Mouse (Mus musculus) adrenal gland, postnatal 10 days (tissue): ENCODE measurements around the gene Ppp2r1a. TPM values are rescaled to one million over a fixed set of nuclear protein-coding genes. Genes with fewer than 3 reads are reported as not detected.
A peak's percentile ranks its signal among the peaks of the same experiment; 100 is the strongest.

Experiments used
- DNase-seq: peaks from one replicate; pipeline ENCODE4 v3.0.0; 2021; ENCODE audit warnings: mixed read lengths
- long read RNA-seq, 2 experiments: library from polyadenylated mRNA; stranded (forward); transcript quantifications; one replicate each; pipeline ENCODE4 v2.0.0; 2021
- total RNA-seq, 2 experiments: library from RNA; stranded (reverse); gene quantifications; 2 replicates each; pipeline ENCODE4 v1.2.3; 2021

Ppp2r1a gene
- 100 to 1,000 TPM; 260 to 272 TPM for total RNA-seq
- long read RNA-seq, experiment 1, transcript Ppp2r1a-201 (15 exons, 2,410 nt): major isoform, 217 of 470 reads
- long read RNA-seq, experiment 1, partial matches to known transcripts: 242 of 470 reads
- long read RNA-seq, experiment 1, other reads (novel, unspliced or antisense): 11 of 470 reads
- long read RNA-seq, experiment 2, transcript Ppp2r1a-201 (15 exons, 2,410 nt): major isoform, 149 of 223 reads
- long read RNA-seq, experiment 2, partial matches to known transcripts: 64 of 223 reads
- long read RNA-seq, experiment 2, other reads (novel, unspliced or antisense): 10 of 223 reads

GRCm38 (mm10) chr17:20944985-20945891 is at the start of gene Ppp2r1a:
Gene Ppp2r1a, plus strand, starts transcription at chr17:20945311.
- DNase-seq: peak; percentile 97

- no peak for DNase-seq
Measured at GRCm38 (mm10) chr17:20904991-20905390, 40.1 kb upstream of the Ppp2r1a start, which contains the start of gene Vmn1r231. Gene Vmn1r231, minus strand, starts transcription at chr17:20905091.

- DNase-seq: no peak
Measured at GRCm38 (mm10) chr17:20919614-20920013, 25.5 kb upstream of the Ppp2r1a start, which contains the start of gene Vmn1r232. Gene Vmn1r232, minus strand, starts transcription at chr17:20919714.

GRCm38 (mm10) chr17:20944226-20944625 is 885 bp upstream of the Ppp2r1a start:
- DNase-seq: no peak

GRCm38 (mm10) chr17:20946026-20946565 is 985 bp downstream of the Ppp2r1a start:
- DNase-seq: peak; percentile 25

- no peak for DNase-seq
Measured at GRCm38 (mm10) chr17:20946636-20947035, 1.5 kb downstream of the Ppp2r1a start.

GRCm38 (mm10) chr17:20960386-20960785 is 15.3 kb downstream of the Ppp2r1a start:
- no peak for DNase-seq

GRCm38 (mm10) chr17:20965421-20965820 is 20.3 kb downstream of the Ppp2r1a start:
- no peak for DNase-seq

GRCm38 (mm10) chr17:20966681-20967080 is 21.6 kb downstream of the Ppp2r1a start:
- no peak for DNase-seq

GRCm38 (mm10) chr17:20993716-20994115 is 48.6 kb downstream of the Ppp2r1a start:
- no peak for DNase-seq

- no peak for DNase-seq
Measured at GRCm38 (mm10) chr17:20996364-20996763, 51.3 kb downstream of the Ppp2r1a start, which contains the start of gene Vmn1r233. Gene Vmn1r233, minus strand, starts transcription at chr17:20996464.

GRCm38 (mm10) chr17:21008382-21009331 is 63.5 kb downstream of the Ppp2r1a start, which contains the start of gene Zfp160:
Gene Zfp160, plus strand, starts transcription at chr17:21008903.
- peak; percentile 90 for DNase-seq

GRCm38 (mm10) chr17:21009726-21010125 is 64.6 kb downstream of the Ppp2r1a start:
- peak; percentile 13 for DNase-seq

Other genes with a start within 250 kb of the Ppp2r1a start
- gene Vmn1r227, start 215.5 kb upstream of the Ppp2r1a start, total RNA-seq: not detected
- not detected for gene Vmn1r228, start 159.2 kb upstream of the Ppp2r1a start, total RNA-seq
- under 1 TPM in 1 of 2 experiments, not detected in 1; 0.03 TPM for gene Vmn1r229, start 133.8 kb upstream of the Ppp2r1a start, total RNA-seq
- gene Vmn1r230, start 104.9 kb upstream of the Ppp2r1a start, total RNA-seq: not detected
- not detected for gene Vmn1r231, start 40.2 kb upstream of the Ppp2r1a start, total RNA-seq
- gene Vmn1r232, start 25.6 kb upstream of the Ppp2r1a start, total RNA-seq: not detected
- not detected for gene Vmn1r233, start 51.2 kb downstream of the Ppp2r1a start, total RNA-seq
- gene Zfp160, start 63.6 kb downstream of the Ppp2r1a start, total RNA-seq: 10 to 100 TPM; 13.7 to 22.3 TPM